Mouse (Mus musculus) neural tube, embryonic 15.5 days (tissue): ENCODE results near the gene Rapgef4. TPM values are rescaled to one million over a fixed set of nuclear protein-coding genes. Genes with fewer than 3 reads are reported as not detected.

Experiments
- ATAC-seq: fragments of 200-750 bp; cut with Nextera tagmentation; 2 replicates; pipeline ENCODE4 v1.8.0; 2017; ENCODE audit warnings: mild to moderate bottlenecking, moderate TSS enrichment, moderate library complexity; ENCODE audit not compliant: low FRiP score
- H3K27ac ChIP-seq: fragments of 300-500 bp; sonication (generic); replicated peaks from 2 replicates; pipeline ENCODE4 v1.5.1; 2015; ENCODE audit warnings: mild to moderate bottlenecking, inconsistent platforms
- H3K27me3 ChIP-seq: fragments of 300-500 bp; sonication (generic); replicated peaks from 2 replicates; pipeline ENCODE4 v1.6.1; 2015; ENCODE audit warnings: inconsistent platforms
- H3K36me3 ChIP-seq: fragments of 300-500 bp; sonication (generic); 2 replicates; pipeline ENCODE4 v1.6.1; 2015; ENCODE audit warnings: inconsistent platforms
- H3K4me1 ChIP-seq: fragments of 300-500 bp; sonication (generic); 2 replicates; pipeline ENCODE4 v1.6.1; 2015; ENCODE audit warnings: inconsistent platforms
- H3K4me2 ChIP-seq: fragments of 300-500 bp; sonication (generic); 2 replicates; pipeline ENCODE4 v1.6.1; 2015; ENCODE audit warnings: inconsistent platforms, mild to moderate bottlenecking, moderate library complexity
- H3K4me3 ChIP-seq: fragments of 300-500 bp; sonication (generic); replicated peaks from 2 replicates; pipeline ENCODE4 v1.5.1; 2015; ENCODE audit warnings: mild to moderate bottlenecking, inconsistent platforms
- H3K9ac ChIP-seq: fragments of 300-500 bp; sonication (generic); replicated peaks from 2 replicates; pipeline ENCODE4 v1.6.1; 2015; ENCODE audit warnings: mild to moderate bottlenecking, inconsistent platforms
- H3K9me3 ChIP-seq: fragments of 300-500 bp; sonication (generic); replicated peaks from 2 replicates; pipeline ENCODE4 v1.6.1; 2016; ENCODE audit warnings: inconsistent platforms
- WGBS: fragments of 180-500 bp; shearing (Covaris S2); methylation state at CpG from one replicate; pipeline ENCODE4 v1.1.7; 2015; ENCODE audit warnings: mixed read lengths; 5-methylcytosine and 5-hydroxymethylcytosine counted together
- polyA plus RNA-seq: library from polyadenylated mRNA; unstranded; fragments of >200 nt; fragmentation: Nextera tagmentation; extraction: Ambion mirVana; gene quantifications from 2 replicates; pipeline ENCODE4 v1.2.1, GENCODE M21; 2015

Rapgef4 gene
- polyA plus RNA-seq, 1 experiment from 2014 or later, result 45.3 TPM

GRCm38 (mm10) chr2:72035616-72036015 lies 54.6 kb downstream of the Rapgef4 start:
- Histone ChIP-seq H3K4me3 (no peak overlapping the region), H3K4me2 (no peak overlapping the region)
- no peak for ATAC-seq

GRCm38 (mm10) chr2:72037357-72037756 lies 56.3 kb downstream of the Rapgef4 start:
- Histone ChIP-seq H3K36me3 (no peaks in the 10 kb centered on the region), H3K9me3 (no peaks in the 10 kb centered on the region), H3K9ac (no peak overlapping the region), H3K4me3 (no peak overlapping the region), H3K27ac (no peak overlapping the region), H3K4me1 (peaks cover 13% of the 10 kb centered on the region), H3K4me2 (no peak overlapping the region), H3K27me3 (0 out of 2 replicates have a peak, but pooled peaks cover 3% of the 10 kb centered on the region)
- WGBS, result 92% methylated on average over 5 of the region's 5 CpGs
- ATAC-seq, result no peak

More at GRCm38 (mm10) chr2:72035616-72036015, 54.6 kb downstream of the Rapgef4 start:
- 0 out of 2 replicates have a peak, but pooled peaks cover 3% of the 10 kb centered on the region for H3K27me3 ChIP-seq
- no peak overlapping the region for H3K9ac ChIP-seq
- no peak overlapping the region for H3K27ac ChIP-seq
- H3K36me3 ChIP-seq, result no peaks in the 10 kb centered on the region
- no peaks in the 10 kb centered on the region for H3K9me3 ChIP-seq
- peaks cover 13% of the 10 kb centered on the region for H3K4me1 ChIP-seq
- WGBS, result 58% methylated on average over 8 of the region's 8 CpGs

GRCm38 (mm10) chr2:72038235-72038634 lies 57.2 kb downstream of the Rapgef4 start:
- Histone ChIP-seq H3K9ac (no peak overlapping the region), H3K9me3 (no peaks in the 10 kb centered on the region), H3K4me1 (peaks cover 13% of the 10 kb centered on the region), H3K36me3 (no peaks in the 10 kb centered on the region), H3K27ac (peak overlapping the region; percentile 60), H3K4me3 (no peak overlapping the region), H3K27me3 (0 out of 2 replicates have a peak, but pooled peaks cover 3% of the 10 kb centered on the region), H3K4me2 (peak overlapping the region; percentile 40)
- 0% methylated on average over 1 of the region's 1 CpGs for WGBS
- ATAC-seq, result peak; percentile 61

- Histone ChIP-seq H3K27me3 (0 out of 2 replicates have a peak, but pooled peaks cover 3% of the 10 kb centered on the region), H3K36me3 (no peaks in the 10 kb centered on the region), H3K9me3 (no peaks in the 10 kb centered on the region), H3K4me2 (peak overlapping the region; percentile 40), H3K4me1 (peaks cover 13% of the 10 kb centered on the region), H3K9ac (no peak overlapping the region), H3K27ac (peak overlapping the region; percentile 60), H3K4me3 (no peak overlapping the region)
- peak; percentile 52 for ATAC-seq
- 23% methylated on average over 18 of the region's 18 CpGs for WGBS
These were observed 57.7 kb downstream of the Rapgef4 start for GRCm38 (mm10) chr2:72038651-72039251.

GRCm38 (mm10) chr2:72039522-72040045 lies 58.5 kb downstream of the Rapgef4 start:
- H3K9me3 ChIP-seq, result no peaks in the 10 kb centered on the region
- H3K9ac ChIP-seq, result no peak overlapping the region
- H3K4me3 ChIP-seq, result no peak overlapping the region
- peaks cover 13% of the 10 kb centered on the region for H3K4me1 ChIP-seq
- 0 out of 2 replicates have a peak, but pooled peaks cover 3% of the 10 kb centered on the region for H3K27me3 ChIP-seq
- no peak overlapping the region for H3K4me2 ChIP-seq
- 26% methylated on average over 8 of the region's 8 CpGs for WGBS
- ATAC-seq, result no peak
- H3K36me3 ChIP-seq, result no peaks in the 10 kb centered on the region
- H3K27ac ChIP-seq, result no peak overlapping the region

GRCm38 (mm10) chr2:72041087-72041486 lies 60.0 kb downstream of the Rapgef4 start:
- peaks cover 21% of the 10 kb centered on the region for H3K4me1 ChIP-seq
- no peaks in the 10 kb centered on the region for H3K36me3 ChIP-seq
- ATAC-seq, result no peak
- no peaks in the 10 kb centered on the region for H3K27me3 ChIP-seq
- H3K4me2 ChIP-seq, result no peak overlapping the region
- no peak overlapping the region for H3K9ac ChIP-seq
- no peak overlapping the region for H3K27ac ChIP-seq
- 94% methylated on average over 6 of the region's 6 CpGs for WGBS
- H3K4me3 ChIP-seq, result no peak overlapping the region
- no peaks in the 10 kb centered on the region for H3K9me3 ChIP-seq

GRCm38 (mm10) chr2:72042093-72042492 lies 61.1 kb downstream of the Rapgef4 start:
- no peak overlapping the region for H3K4me2 ChIP-seq
- H3K4me3 ChIP-seq, result no peak overlapping the region
- no peaks in the 10 kb centered on the region for H3K27me3 ChIP-seq
- no peak overlapping the region for H3K27ac ChIP-seq
- no peaks in the 10 kb centered on the region for H3K36me3 ChIP-seq
- ATAC-seq, result no peak
- no peaks in the 10 kb centered on the region for H3K9me3 ChIP-seq
- no peak overlapping the region for H3K9ac ChIP-seq
- H3K4me1 ChIP-seq, result peaks cover 27% of the 10 kb centered on the region
- WGBS, result 90% methylated on average over 10 of the region's 10 CpGs

GRCm38 (mm10) chr2:72044191-72044590 lies 63.2 kb downstream of the Rapgef4 start:
- Histone ChIP-seq H3K9me3 (no peaks in the 10 kb centered on the region), H3K27ac (no peak overlapping the region), H3K36me3 (no peaks in the 10 kb centered on the region), H3K4me1 (peaks cover 17% of the 10 kb centered on the region), H3K4me2 (no peak overlapping the region), H3K27me3 (no peaks in the 10 kb centered on the region), H3K9ac (no peak overlapping the region), H3K4me3 (no peak overlapping the region)
- no peak for ATAC-seq
- 50% methylated on average over 6 of the region's 6 CpGs for WGBS

GRCm38 (mm10) chr2:72045024-72045423 lies 64.0 kb downstream of the Rapgef4 start:
- Histone ChIP-seq H3K27me3 (no peaks in the 10 kb centered on the region), H3K4me3 (no peak overlapping the region), H3K27ac (no peak overlapping the region), H3K9me3 (no peaks in the 10 kb centered on the region), H3K4me2 (no peak overlapping the region), H3K9ac (no peak overlapping the region), H3K36me3 (no peaks in the 10 kb centered on the region), H3K4me1 (peaks cover 13% of the 10 kb centered on the region)
- no peak for ATAC-seq
- 72% methylated on average over 8 of the region's 8 CpGs for WGBS

GRCm38 (mm10) chr2:72045659-72046058 lies 64.6 kb downstream of the Rapgef4 start:
- 37% methylated on average over 11 of the region's 11 CpGs for WGBS

GRCm38 (mm10) chr2:72050451-72050850 lies 69.4 kb downstream of the Rapgef4 start:
- Histone ChIP-seq H3K4me2 (no peak overlapping the region), H3K4me1 (peaks cover 14% of the 10 kb centered on the region), H3K27ac (no peak overlapping the region), H3K9me3 (no peaks in the 10 kb centered on the region), H3K9ac (no peak overlapping the region), H3K36me3 (no peaks in the 10 kb centered on the region), H3K27me3 (no peaks in the 10 kb centered on the region), H3K4me3 (no peak overlapping the region)
- ATAC-seq, result no peak
- 51% methylated on average over 7 of the region's 7 CpGs for WGBS

More at GRCm38 (mm10) chr2:72045659-72046058, 64.6 kb downstream of the Rapgef4 start:
- Histone ChIP-seq H3K27ac (no peak overlapping the region), H3K9me3 (no peaks in the 10 kb centered on the region), H3K9ac (no peak overlapping the region), H3K27me3 (no peaks in the 10 kb centered on the region), H3K4me2 (no peak overlapping the region), H3K36me3 (no peaks in the 10 kb centered on the region), H3K4me1 (peaks cover 16% of the 10 kb centered on the region), H3K4me3 (no peak overlapping the region)
- no peak for ATAC-seq

- no peaks in the 10 kb centered on the region for H3K27me3 ChIP-seq
- no peak overlapping the region for H3K4me2 ChIP-seq
- whole genome bisulfite sequencing, result 79% methylated on average over 5 of the region's 5 CpGs
- H3K27ac ChIP-seq, result no peak overlapping the region
- no peak for ATAC-seq
- no peaks in the 10 kb centered on the region for H3K9me3 ChIP-seq
- H3K9ac ChIP-seq, result no peak overlapping the region
- H3K36me3 ChIP-seq, result no peaks in the 10 kb centered on the region
- H3K4me3 ChIP-seq, result no peak overlapping the region
- 0 out of 2 replicates have a peak, but pooled peaks cover 3% of the 10 kb centered on the region for H3K4me1 ChIP-seq
These were observed 73.2 kb downstream of the Rapgef4 start for GRCm38 (mm10) chr2:72054280-72054679.
